Mouse (Mus musculus) thymus, postnatal 14 days (tissue): ENCODE measurements around the gene Rasef.
"Not testable (repeated sequence)": the region's sequence is repeated elsewhere in the genome, so short reads cannot be mapped to it uniquely, and the experiment has no call there.

ENCODE experiments used
- DNase-seq: peaks from one replicate; pipeline ENCODE4 v3.0.0; 2021

Gene Rasef

GRCm38 (mm10) chr4:73790260-73791185 is at the start of gene Rasef:
TSS of gene Rasef (minus strand) at chr4:73790994.
- DNase-seq = no peak

GRCm38 (mm10) chr4:73826587-73826986 is 35.8 kb upstream of the Rasef start:
- DNase-seq = no peak

DNA sequence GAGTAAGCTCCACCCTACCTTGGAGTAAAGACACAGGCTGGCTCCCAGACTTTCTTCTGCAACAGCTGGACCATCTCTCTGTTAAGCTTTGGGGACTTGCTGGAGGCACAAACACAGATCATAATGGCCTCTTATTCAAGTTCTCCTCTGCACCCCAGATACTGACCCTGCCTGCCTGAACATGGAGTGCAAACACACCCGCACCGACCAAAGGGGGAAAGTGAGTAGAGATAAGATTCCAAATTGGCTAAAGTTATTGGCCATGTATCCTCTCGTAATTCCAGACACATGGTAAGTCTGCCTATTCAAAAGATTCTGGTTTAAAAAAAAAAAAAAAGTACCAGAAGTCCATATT is 369 bp upstream of the Rasef start:
- no peak for DNase-seq

GRCm38 (mm10) chr4:73789534-73789933 is 1.3 kb downstream of the Rasef start:
- DNase-seq = no peak

DNA sequence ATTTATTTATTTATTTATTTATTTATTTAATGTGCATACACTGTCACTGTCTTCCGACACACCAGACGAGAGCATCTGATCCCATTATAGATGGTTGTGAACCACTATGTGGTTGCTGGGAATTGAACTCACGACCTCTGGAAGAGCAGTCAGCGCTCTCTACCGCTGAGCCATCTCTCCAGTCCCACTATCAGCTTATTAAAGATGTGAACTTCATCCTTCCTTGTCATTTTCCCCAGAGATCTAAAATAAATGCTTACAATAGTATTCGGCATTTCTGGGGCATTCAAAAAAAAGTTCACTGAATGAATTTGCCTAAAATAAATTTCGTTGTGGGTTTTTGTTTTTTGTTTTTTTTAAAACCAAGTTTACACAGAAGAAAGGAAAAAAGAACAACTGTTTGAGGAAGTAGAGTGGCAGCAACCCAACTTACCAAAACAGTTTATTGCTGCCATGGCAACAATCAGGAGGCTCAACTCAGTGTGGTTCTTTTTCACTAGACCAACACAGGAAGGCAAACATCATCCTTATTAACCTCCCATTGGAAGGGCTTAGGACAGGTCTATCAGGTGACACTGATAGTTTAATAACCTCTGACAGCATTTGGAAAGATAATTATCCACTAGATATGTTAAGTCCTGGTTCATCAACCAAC is 2.6 kb downstream of the Rasef start:
- no peak for DNase-seq

GRCm38 (mm10) chr4:73784147-73784546 is 6.6 kb downstream of the Rasef start:
- DNase-seq = no peak

GRCm38 (mm10) chr4:73781061-73781460 is 9.7 kb downstream of the Rasef start:
- no peak for DNase-seq

- no peak for DNase-seq
Measured at GRCm38 (mm10) chr4:73775266-73775665, 15.5 kb downstream of the Rasef start.

DNA sequence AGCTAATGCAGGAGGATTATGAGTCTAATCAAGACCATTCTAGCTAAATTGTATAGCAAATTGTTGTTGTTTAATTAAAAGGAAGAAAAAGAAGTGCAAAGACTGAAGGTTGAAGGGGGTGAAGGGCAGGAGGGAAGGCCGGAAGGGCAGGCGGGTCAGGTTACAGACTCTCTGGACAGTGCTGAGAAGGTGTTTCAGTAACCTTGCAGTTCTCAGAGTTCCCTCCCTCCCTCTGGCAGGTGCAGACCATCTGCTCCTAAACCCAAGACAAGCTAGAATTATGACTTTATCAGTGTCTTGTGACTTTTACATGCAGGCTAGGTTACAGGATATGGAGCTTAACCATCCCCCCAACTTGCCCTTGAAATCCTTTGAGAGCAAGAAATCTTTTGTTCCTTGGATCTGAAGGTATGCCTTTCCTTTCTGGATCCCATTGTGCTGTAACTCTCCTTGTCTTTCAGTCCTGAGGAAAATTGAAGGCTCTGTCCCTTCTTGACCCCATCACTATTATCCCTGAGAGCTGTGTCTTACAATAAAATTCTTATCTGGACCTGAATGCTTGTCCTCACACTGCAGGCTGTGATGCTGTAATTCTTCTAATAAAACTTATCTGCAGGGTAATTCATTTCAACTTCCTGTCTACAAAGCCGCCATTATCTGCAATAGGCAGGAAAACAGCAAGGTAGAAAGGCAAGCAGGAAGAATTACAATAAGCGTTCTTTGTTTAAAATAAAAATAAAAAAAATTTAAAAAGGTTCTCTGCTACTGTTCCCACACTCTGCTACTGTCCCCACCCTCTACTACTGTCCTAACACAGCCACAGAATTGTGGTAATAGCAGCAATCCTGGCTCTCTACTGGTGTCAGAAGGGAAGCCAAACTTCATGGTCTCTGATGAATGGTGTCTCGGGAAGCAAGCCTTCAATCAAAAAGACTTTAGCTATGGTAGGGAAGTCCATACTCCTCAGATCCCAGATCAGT is 16.7 kb downstream of the Rasef start:
- DNase-seq = no peak

- DNase-seq = no peak
Measured at GRCm38 (mm10) chr4:73772028-73772427, 18.8 kb downstream of the Rasef start.

GRCm38 (mm10) chr4:73770592-73770991 is 20.2 kb downstream of the Rasef start:
- no peak for DNase-seq

GRCm38 (mm10) chr4:73768156-73768555 is 22.6 kb downstream of the Rasef start:
- no peak for DNase-seq

DNA sequence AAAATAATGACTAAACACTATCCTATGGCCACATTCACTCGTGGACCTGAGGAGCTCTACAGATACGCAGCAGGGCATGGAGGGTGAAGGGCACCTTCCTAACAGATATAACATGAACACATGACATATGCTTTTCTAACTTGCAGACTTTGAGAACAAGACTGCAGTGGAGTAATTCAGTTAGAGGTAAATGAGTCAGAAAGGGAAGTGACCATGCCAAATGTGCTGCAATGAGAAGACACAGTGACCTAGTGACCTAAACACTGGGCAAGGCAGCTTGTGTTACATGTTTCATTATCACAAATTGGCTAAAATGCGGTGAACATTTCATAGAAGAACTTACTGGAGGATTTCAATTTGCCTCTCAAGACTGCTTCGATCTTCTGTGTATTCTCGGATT is 42.6 kb downstream of the Rasef start:
- no peak for DNase-seq

- DNase-seq = no peak
Measured at GRCm38 (mm10) chr4:73739439-73739838, 51.4 kb downstream of the Rasef start.

GRCm38 (mm10) chr4:73719819-73720218 is 71.0 kb downstream of the Rasef start:
- DNase-seq = no peak

- DNase-seq = no peak
Measured at GRCm38 (mm10) chr4:73718761-73719160, 72.0 kb downstream of the Rasef start.

- not testable (repeated sequence) for DNase-seq
Measured at GRCm38 (mm10) chr4:73683216-73683615, 107.6 kb downstream of the Rasef start, which contains the start of gene Gm428. TSS of gene Gm428 (plus strand) at chr4:73683516.

DNA sequence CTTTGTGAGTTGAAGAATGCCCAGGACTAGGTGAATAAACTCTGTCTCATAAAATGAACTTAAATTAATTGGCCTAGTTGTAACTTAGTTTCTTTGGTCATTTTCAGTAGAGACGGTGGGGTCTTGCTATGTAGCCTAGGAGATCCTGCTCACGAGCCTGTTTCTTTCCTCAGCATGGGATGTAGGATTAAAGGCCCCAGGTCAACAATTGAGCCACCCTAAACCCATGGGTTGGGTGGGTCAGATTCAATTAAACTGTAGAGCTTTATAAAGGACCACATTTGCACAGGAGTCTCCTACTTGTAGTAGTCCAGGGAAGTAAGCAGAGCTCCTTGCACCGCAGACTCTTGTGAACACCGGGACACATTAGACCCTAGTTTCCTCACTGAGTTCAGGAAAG is 122.7 kb downstream of the Rasef start, which contains the start of gene Gm11239:
Gene Gm11239, plus strand, starts transcription at position 301 of the 400 bp plus-strand sequence.
- DNase-seq = not testable (repeated sequence)
